Mouse (Mus musculus): Measurements from ENCODE around the gene Serpina3a. TPM values are rescaled to one million over a fixed set of nuclear protein-coding genes. Genes with fewer than 3 reads are reported as not detected.
"Not testable (repeated sequence)": the region's sequence is repeated elsewhere in the genome, so short reads cannot be mapped to it uniquely, and the experiment has no call there.

Serpina3a gene
- polyA plus RNA-seq (2015; fragmentation: Nextera tagmentation; extraction: Ambion mirVana), result not detected in 2 replicates

- ATAC-seq; DNase-seq (ENCODE audit: low spot score); H3K27ac ChIP-seq (ENCODE audit: low read length); H3K4me2 ChIP-seq (replicated peaks; ENCODE audit: low read depth, low read length); H3K4me1 ChIP-seq (ENCODE audit: insufficient read depth, low read depth, low read length); H3K9me3 ChIP-seq (ENCODE audit: low read length); H3K9ac ChIP-seq (replicated peaks; ENCODE audit: low read depth); H3K36me3 ChIP-seq (ENCODE audit: insufficient read depth, low read length); H3K4me3 ChIP-seq (ENCODE audit: low read depth, low read length); H3K27me3 ChIP-seq (replicated peaks; ENCODE audit: insufficient read depth, low read length): not testable (repeated sequence)
- 85% methylated on average over 10 of the region's 11 CpGs for WGBS
These were observed at the start of gene Serpina3a for GRCm38 (mm10) chr12:104112333-104112732. TSS of gene Serpina3a (plus strand) at chr12:104112724.

- Histone ChIP-seq H3K27me3 (replicated peaks; ENCODE audit: insufficient read depth, low read length) (no peaks in the 10 kb centered on the region), H3K4me2 (replicated peaks; ENCODE audit: low read depth, low read length) (no peak overlapping the region), H3K4me1 (ENCODE audit: insufficient read depth, low read depth, low read length) (no peaks in the 10 kb centered on the region), H3K9me3 (ENCODE audit: low read length) (no peaks in the 10 kb centered on the region), H3K9ac (replicated peaks; ENCODE audit: low read depth) (no peak overlapping the region), H3K27ac (ENCODE audit: low read length) (no peak overlapping the region), H3K4me3 (ENCODE audit: low read depth, low read length) (no peak overlapping the region), H3K36me3 (ENCODE audit: insufficient read depth, low read length) (no peaks in the 10 kb centered on the region)
- TF ChIP-seq EP300 (IDR thresholded peaks at IDR 0.05) (no peak), CTCF (IDR thresholded peaks at IDR 0.05) (no peak)
- no peak for DNase-seq (ENCODE audit: low spot score)
- no peak for ATAC-seq
- WGBS, result 51% methylated on average over 4 of the region's 4 CpGs
These were observed 48.0 kb upstream of the Serpina3a start for GRCm38 (mm10) chr12:104064532-104064931.

- peak; percentile 66 for DNase-seq (ENCODE audit: low spot score)
- Histone ChIP-seq H3K27me3 (replicated peaks; ENCODE audit: insufficient read depth, low read length) (no peaks in the 10 kb centered on the region), H3K36me3 (ENCODE audit: insufficient read depth, low read length) (no peaks in the 10 kb centered on the region), H3K4me2 (replicated peaks; ENCODE audit: low read depth, low read length) (no peak overlapping the region), H3K9me3 (ENCODE audit: low read length) (no peaks in the 10 kb centered on the region), H3K4me3 (ENCODE audit: low read depth, low read length) (no peak overlapping the region), H3K4me1 (ENCODE audit: insufficient read depth, low read depth, low read length) (no peaks in the 10 kb centered on the region), H3K9ac (replicated peaks; ENCODE audit: low read depth) (no peak overlapping the region), H3K27ac (ENCODE audit: low read length) (peak overlapping the region; percentile 54; the same call in 1 of the 2 replicates)
- peak; percentile 70 for ATAC-seq
- TF ChIP-seq CTCF (IDR thresholded peaks at IDR 0.05), result no peak
- no peak for TF ChIP-seq EP300 (IDR thresholded peaks at IDR 0.05)
- 60% methylated on average over 4 of the region's 4 CpGs for WGBS
These were observed 47.5 kb upstream of the Serpina3a start for GRCm38 (mm10) chr12:104064996-104065395.

- Histone ChIP-seq H3K4me2 (replicated peaks; ENCODE audit: low read depth, low read length) (no peak overlapping the region), H3K36me3 (ENCODE audit: insufficient read depth, low read length) (no peaks in the 10 kb centered on the region), H3K27ac (ENCODE audit: low read length) (no peak overlapping the region), H3K9ac (replicated peaks; ENCODE audit: low read depth) (no peak overlapping the region), H3K4me1 (ENCODE audit: insufficient read depth, low read depth, low read length) (no peaks in the 10 kb centered on the region), H3K27me3 (replicated peaks; ENCODE audit: insufficient read depth, low read length) (no peaks in the 10 kb centered on the region), H3K9me3 (ENCODE audit: low read length) (no peaks in the 10 kb centered on the region), H3K4me3 (ENCODE audit: low read depth, low read length) (no peak overlapping the region)
- peak; percentile 59 for DNase-seq (ENCODE audit: low spot score)
- ATAC-seq, result no peak
- 20% methylated on average over 8 of the region's 8 CpGs for WGBS
- peak; percentile 79 for TF ChIP-seq CTCF (IDR thresholded peaks at IDR 0.05)
- no peak for TF ChIP-seq EP300 (IDR thresholded peaks at IDR 0.05)
These were observed 46.3 kb upstream of the Serpina3a start for GRCm38 (mm10) chr12:104066241-104066640.

- no peak overlapping the region for H3K27ac ChIP-seq (ENCODE audit: low read length)
- H3K4me2 ChIP-seq (replicated peaks; ENCODE audit: low read depth, low read length), result no peak overlapping the region
- no peaks in the 10 kb centered on the region for H3K4me1 ChIP-seq (ENCODE audit: insufficient read depth, low read depth, low read length)
- no peaks in the 10 kb centered on the region for H3K9me3 ChIP-seq (ENCODE audit: low read length)
- peak; percentile 77 for DNase-seq (ENCODE audit: low spot score)
- WGBS, result 21% methylated on average over 4 of the region's 4 CpGs
- ATAC-seq, result peak; percentile 54
- no peak for TF ChIP-seq EP300 (IDR thresholded peaks at IDR 0.05)
- no peak for TF ChIP-seq CTCF (IDR thresholded peaks at IDR 0.05)
- no peak overlapping the region for H3K9ac ChIP-seq (replicated peaks; ENCODE audit: low read depth)
- no peaks in the 10 kb centered on the region for H3K27me3 ChIP-seq (replicated peaks; ENCODE audit: insufficient read depth, low read length)
- H3K4me3 ChIP-seq (ENCODE audit: low read depth, low read length), result no peak overlapping the region
- no peaks in the 10 kb centered on the region for H3K36me3 ChIP-seq (ENCODE audit: insufficient read depth, low read length)
These were observed 45.0 kb upstream of the Serpina3a start for GRCm38 (mm10) chr12:104067549-104067948.

- Histone ChIP-seq H3K4me3 (ENCODE audit: low read depth, low read length) (no peak overlapping the region), H3K27ac (ENCODE audit: low read length) (no peak overlapping the region), H3K9ac (replicated peaks; ENCODE audit: low read depth) (no peak overlapping the region), H3K36me3 (ENCODE audit: insufficient read depth, low read length) (no peaks in the 10 kb centered on the region), H3K4me1 (ENCODE audit: insufficient read depth, low read depth, low read length) (no peaks in the 10 kb centered on the region), H3K9me3 (ENCODE audit: low read length) (no peaks in the 10 kb centered on the region), H3K4me2 (replicated peaks; ENCODE audit: low read depth, low read length) (no peak overlapping the region), H3K27me3 (replicated peaks; ENCODE audit: insufficient read depth, low read length) (no peaks in the 10 kb centered on the region)
- WGBS, result 7% methylated on average over 2 of the region's 2 CpGs
- DNase-seq (ENCODE audit: low spot score), result peak; percentile 87
- TF ChIP-seq CTCF (IDR thresholded peaks at IDR 0.05), result peak; percentile 83
- TF ChIP-seq EP300 (IDR thresholded peaks at IDR 0.05), result no peak
- ATAC-seq, result peak; percentile 34; the same call in 1 of the 2 replicates
These were observed 42.9 kb upstream of the Serpina3a start for GRCm38 (mm10) chr12:104069620-104070019.

GRCm38 (mm10) chr12:104071708-104072107 lies 40.8 kb upstream of the Serpina3a start:
- Histone ChIP-seq H3K4me1 (ENCODE audit: insufficient read depth, low read depth, low read length) (no peaks in the 10 kb centered on the region), H3K27ac (ENCODE audit: low read length) (no peak overlapping the region), H3K9me3 (ENCODE audit: low read length) (no peaks in the 10 kb centered on the region), H3K36me3 (ENCODE audit: insufficient read depth, low read length) (no peaks in the 10 kb centered on the region), H3K9ac (replicated peaks; ENCODE audit: low read depth) (no peak overlapping the region), H3K27me3 (replicated peaks; ENCODE audit: insufficient read depth, low read length) (no peaks in the 10 kb centered on the region), H3K4me2 (replicated peaks; ENCODE audit: low read depth, low read length) (no peak overlapping the region), H3K4me3 (ENCODE audit: low read depth, low read length) (no peak overlapping the region)
- DNase-seq (ENCODE audit: low spot score) (no peak), ATAC-seq (no peak)
- TF ChIP-seq CTCF (IDR thresholded peaks at IDR 0.05) (no peak), EP300 (IDR thresholded peaks at IDR 0.05) (no peak)
- 9% methylated on average over 1 of the region's 1 CpGs for WGBS

Measured in lung, postnatal 0 days (tissue).